Mouse (Mus musculus) embryo, embryonic 11 days (tissue): ENCODE data around the gene Ccdc194.

Experiments used
- DNase-seq: peaks from one replicate; pipeline ENCODE4 v3.0.0-alpha.2; 2015

Gene Ccdc194

DNA sequence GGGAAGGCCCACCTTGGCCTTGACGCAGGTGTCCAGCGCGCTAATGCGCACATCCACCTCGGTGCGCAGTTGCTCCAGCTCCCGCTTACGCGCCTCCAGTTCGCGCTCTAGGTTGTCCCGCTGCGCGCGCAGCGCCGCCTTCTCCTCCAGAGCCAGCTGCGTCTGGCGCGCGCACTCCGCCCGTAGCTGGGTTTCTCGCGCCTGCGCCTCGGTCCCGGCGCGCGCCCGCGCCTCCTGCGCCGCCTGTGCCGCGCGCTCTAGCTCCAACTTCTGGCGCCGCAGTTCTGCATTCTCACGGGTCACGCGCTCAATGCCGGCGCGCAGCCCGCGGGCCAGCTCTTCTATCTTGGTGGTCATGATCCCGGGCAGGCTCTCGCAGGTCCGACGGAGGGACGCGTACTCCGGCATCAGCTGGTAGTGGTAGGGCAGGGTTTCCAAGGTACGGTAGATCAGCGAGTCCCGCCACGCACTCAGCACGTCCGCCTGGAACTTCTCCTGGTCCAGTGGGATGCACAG is 17.9 kb downstream of the Ccdc194 start:
- peak; percentile 97 for DNase-seq

DNA sequence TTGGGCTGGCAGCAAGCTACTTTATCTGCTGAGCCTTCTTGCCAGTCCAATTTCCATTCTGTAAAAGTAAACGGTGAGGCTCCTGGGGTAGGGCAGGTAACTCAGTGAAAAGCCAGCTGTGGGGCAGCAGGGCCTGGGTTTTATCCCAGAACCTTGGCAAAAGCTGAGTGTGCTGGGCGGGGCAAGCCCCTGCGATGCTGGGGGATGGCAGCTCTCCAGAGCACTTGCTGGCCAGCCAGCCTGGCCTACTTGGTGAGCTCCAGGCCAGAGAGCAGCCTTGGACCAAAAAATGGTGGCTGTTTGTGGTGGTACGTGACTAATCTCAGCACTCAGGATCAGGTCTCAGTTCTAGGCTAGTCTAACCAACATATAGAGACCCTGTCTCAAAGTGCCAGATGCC is 19.5 kb downstream of the Ccdc194 start:
- DNase-seq: no peak

DNA sequence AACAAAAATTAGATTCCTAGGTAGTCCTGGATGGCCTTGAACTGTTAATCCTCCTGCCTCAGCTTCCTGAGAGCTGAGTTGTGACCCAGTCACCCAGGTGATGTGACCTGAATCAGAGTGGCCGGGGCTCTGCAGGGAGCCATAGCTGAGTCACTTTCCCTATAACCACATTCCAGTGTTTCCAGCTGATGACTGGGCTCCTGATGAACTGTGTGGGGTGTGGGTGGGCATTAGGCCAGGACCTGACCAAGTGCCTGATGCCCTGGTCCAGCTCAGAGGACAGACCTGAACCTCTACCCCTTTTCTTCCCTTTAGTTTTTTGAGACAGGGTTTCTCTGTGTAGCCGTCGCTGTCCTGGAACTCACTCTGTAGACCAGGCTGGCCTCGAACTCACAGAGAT is 20.2 kb downstream of the Ccdc194 start:
- no peak for DNase-seq

DNA sequence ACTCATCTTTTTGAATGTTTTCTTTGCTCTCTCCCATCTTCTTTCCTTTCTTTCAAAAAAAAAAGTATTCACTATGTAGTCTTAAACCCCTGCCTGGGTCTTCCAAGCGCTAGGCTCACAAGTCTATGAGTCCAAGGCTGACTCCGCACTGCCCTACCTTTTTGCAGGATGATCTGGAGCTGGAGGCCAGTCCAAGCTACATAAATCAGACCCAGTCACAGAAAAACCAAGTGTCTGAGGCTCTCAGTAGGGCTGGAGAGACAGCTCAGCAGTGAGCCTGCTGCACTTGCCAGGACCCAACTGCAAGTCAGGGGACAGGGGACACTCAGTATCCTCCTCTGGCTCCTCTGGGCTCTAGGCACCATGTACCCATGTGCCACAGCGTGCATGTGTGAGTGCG is 21.2 kb downstream of the Ccdc194 start:
- DNase-seq: no peak

GRCm38 (mm10) chr8:71498816-71499690 is 26.5 kb downstream of the Ccdc194 start:
- peak; percentile 67 for DNase-seq

DNA sequence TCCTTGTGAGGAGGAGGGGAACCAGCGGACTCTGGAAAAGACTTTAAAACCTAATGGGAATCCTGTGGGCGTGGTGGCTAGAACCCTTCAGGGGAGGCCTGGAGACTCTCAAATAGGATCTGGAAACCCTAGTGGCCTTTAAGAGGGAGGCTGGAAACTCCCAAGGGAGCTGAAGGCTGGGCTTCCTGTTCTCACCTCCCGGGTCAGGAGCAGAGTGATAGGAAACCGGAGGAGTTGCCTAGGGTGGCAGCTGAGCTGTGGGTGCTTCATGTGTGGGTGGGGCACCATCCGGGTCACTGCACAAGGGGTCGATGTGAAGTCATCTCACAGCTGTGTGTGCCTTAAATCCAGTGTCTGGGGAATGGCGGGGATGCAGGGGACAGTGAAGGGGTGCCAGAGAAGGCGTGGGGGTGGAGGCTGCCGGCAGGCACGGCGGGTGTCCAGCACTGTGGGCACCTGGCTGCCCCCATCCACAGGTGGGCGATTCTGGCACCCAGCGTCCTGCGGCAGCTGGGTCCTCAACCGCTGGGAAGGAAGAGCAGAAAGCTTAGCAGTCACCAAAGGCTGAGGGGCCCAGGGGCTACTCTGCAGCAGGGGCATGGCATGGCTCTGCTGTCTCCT is 27.5 kb downstream of the Ccdc194 start:
- peak; percentile 44 for DNase-seq

GRCm38 (mm10) chr8:71497077-71497645 is 28.4 kb downstream of the Ccdc194 start:
- DNase-seq: no peak

DNA sequence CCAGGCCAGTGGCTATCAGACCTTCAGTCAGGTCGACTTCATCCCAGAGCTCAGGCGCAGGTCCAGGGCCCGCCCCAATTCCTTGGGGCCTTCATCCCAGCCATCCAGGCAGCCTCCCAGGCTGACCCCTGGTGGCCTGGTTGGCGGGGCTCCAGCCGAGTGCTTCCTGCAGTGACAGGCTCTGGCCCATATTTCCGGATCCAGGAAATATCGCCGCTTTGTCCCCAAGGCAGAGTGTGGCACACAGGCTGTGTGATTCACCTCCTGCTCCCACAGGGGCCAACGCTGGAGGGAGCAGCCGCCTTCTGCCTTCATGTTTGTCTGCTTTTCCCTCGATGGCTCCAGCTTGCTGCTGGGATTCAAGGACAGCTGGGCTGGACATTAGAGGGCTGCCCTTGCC is 29.0 kb downstream of the Ccdc194 start:
- DNase-seq: peak; percentile 37

GRCm38 (mm10) chr8:71495811-71496210 is 29.7 kb downstream of the Ccdc194 start:
- DNase-seq: no peak

GRCm38 (mm10) chr8:71495039-71495438 is 30.5 kb downstream of the Ccdc194 start:
- DNase-seq: peak; percentile 92

GRCm38 (mm10) chr8:71488454-71488853 is 37.1 kb downstream of the Ccdc194 start:
- DNase-seq: peak; percentile 94

DNA sequence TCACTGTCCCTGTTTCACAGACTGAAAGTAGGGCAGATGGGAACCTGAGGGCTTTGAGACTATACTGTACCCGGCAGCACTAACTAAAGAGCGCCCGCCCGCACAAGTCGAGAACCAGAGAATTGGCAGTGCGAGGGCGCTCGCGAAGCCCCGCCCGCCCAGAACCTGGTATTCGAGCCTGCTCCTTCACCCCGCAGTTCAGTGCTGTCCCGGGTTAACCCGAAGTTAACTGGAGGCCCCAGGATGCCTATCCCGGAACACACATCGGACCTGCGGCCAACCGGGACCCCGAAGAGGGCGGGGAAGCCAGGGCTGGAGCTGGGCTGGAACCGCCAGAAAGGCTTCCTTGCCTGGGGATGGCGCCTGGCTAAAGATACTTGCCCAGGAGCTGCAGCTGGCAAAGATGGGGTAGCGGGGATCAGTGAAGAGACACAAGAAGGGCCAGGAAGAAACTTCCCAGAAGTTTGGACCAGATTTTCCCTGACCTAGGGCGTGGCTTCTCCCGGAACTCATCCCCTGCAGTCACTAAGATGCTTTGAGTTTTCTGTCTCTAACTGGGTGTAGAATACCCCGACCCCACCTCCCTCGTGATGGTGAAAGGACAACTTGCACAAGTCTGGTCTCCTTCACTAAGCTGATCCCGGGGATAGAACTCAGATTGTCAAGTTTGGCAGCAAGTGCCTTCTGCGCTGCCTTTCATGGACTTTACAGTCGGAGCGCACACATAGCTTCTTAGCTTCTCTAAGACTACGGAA is 37.6 kb downstream of the Ccdc194 start, which contains the start of gene Gtpbp3:
Gene Gtpbp3, plus strand, starts transcription at position 413 of the 755 bp plus-strand sequence.
- peak; percentile 92 for DNase-seq

- DNase-seq: no peak
Measured at GRCm38 (mm10) chr8:71486136-71486529, 39.4 kb downstream of the Ccdc194 start.

GRCm38 (mm10) chr8:71485142-71486135 is 40.1 kb downstream of the Ccdc194 start, which contains the start of gene Ano8:
Gene Ano8 (minus strand): TSS chr8:71485963.
- DNase-seq: peak; percentile 94

DNA sequence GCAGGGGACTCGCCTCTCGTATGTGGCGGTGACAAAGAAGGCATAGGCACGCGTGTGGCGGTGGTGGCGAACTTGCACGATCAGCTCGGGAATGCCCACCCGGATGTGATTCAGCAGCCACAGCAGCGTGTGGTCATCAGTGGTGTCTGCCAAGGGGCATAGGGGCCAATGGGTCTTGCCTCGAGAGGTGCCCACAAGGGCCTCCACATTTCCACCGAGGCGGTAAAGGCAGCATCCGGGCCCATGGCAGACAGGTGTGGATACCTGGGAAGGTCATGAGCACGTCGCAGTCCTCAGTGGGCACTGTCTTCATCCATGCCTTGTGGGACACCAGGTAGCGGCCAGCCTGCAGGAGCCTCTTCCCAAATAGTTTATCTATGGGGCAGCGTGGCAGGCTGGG is 40.8 kb downstream of the Ccdc194 start:
- no peak for DNase-seq

GRCm38 (mm10) chr8:71483932-71484331 is 41.6 kb downstream of the Ccdc194 start:
- peak; percentile 68 for DNase-seq

DNA sequence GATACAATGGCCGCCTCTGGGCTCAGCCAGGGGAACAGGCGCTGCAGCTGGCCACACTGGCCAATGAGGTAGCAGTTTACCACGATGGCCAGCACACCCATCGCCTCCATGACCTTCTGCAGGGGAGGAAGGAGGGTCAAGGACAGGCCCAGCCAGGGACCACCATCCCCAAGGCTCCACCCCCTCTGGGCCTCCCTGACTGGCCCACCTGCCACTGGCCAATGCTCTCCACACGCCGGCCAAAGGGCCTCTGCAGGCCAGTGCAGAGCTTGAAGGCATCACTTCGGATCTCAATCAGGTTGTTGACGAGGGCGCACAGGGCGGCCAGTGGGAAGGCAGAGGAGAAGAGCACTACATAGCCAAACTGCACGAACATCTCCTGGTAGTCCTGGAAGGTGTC is 46.6 kb downstream of the Ccdc194 start:
- no peak for DNase-seq

GRCm38 (mm10) chr8:71477196-71477845 is 48.2 kb downstream of the Ccdc194 start:
- peak; percentile 52 for DNase-seq

GRCm38 (mm10) chr8:71476099-71476940 is 49.2 kb downstream of the Ccdc194 start:
- DNase-seq: peak; percentile 93

DNA sequence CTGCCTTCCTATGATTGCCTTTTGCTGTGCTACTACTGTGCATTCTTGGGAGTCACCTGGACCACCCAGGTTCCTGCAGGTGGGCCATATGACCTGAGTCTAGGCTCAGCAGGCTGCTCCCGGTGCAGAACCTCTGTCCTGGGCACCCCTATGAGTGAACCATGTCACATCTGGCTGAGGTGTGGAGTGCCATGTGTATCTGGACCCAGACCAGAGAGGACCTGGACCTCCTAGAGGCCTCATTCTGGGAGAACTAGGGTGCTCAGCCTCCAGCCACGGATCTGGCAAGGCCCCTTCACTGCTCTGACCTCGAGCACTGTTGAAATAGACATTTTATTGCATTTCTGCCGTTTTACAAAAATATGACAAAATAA is 49.8 kb downstream of the Ccdc194 start:
- DNase-seq: no peak
